Mouse (Mus musculus): ENCODE results near the gene Fabp3. TPM values are rescaled to one million over a fixed set of nuclear protein-coding genes. Genes with fewer than 3 reads are reported as not detected.

Gene Fabp3
- polyA plus RNA-seq, 1 experiment from 2014 or later, result 143 TPM

DNA sequence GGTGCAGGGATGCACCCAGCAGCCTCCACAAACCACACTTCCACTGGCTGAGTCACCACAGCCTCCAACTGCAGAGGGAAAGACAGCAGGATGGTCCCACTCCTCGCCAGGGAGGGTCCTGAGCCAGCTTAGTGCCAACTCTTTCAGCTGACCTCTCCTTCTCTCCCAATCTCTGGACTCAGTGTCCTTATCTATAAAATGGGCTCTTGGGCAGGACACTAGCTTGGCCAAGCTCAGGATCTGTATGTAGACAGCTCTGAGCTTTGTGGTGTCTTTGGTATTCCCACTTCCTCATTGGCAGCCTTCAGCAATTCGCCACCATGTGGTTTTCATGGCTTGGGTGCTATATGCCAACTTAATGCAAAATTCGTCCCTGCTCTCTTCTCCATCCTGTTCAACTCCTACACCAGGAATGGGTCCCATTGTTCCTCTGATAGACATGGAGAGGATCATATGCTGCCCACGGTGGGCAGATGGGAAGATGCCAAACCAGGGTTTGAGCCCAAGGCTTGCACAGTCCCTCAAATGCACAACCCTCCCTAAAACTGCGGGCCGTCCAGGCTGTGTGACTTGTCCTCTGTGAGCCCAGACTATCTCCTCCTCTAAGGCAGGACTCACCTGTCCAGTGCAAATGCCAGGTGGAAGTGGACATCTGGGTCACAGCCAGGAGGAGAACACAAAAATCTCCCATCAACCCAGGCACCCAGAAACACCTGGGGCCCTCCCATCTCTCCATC is 37.6 kb upstream of the Fabp3 start:
- Histone ChIP-seq H3K27me3 (replicated peaks; ENCODE audit: control insufficient read depth, insufficient read depth, low read length) (no peaks in the 10 kb centered on the region), H3K4me3 (replicated peaks; ENCODE audit: low read length) (no peak overlapping the region), H3K9ac (replicated peaks; ENCODE audit: low read depth, low read length) (no peak overlapping the region), H3K4me1 (replicated peaks; ENCODE audit: control insufficient read depth, insufficient read depth, low read length) (peaks cover 35% of the 10 kb centered on the region), H3K27ac (ENCODE audit: low read length) (peak overlapping the region; percentile 57), H3K4me2 (ENCODE audit: low read length) (no peak overlapping the region), H3K36me3 (ENCODE audit: control insufficient read depth, insufficient read depth) (no peaks in the 10 kb centered on the region), H3K9me3 (ENCODE audit: control insufficient read depth, low read length) (no peaks in the 10 kb centered on the region)
- no peak for ATAC-seq
- WGBS, result 80% methylated on average over 6 of the region's 6 CpGs

DNA sequence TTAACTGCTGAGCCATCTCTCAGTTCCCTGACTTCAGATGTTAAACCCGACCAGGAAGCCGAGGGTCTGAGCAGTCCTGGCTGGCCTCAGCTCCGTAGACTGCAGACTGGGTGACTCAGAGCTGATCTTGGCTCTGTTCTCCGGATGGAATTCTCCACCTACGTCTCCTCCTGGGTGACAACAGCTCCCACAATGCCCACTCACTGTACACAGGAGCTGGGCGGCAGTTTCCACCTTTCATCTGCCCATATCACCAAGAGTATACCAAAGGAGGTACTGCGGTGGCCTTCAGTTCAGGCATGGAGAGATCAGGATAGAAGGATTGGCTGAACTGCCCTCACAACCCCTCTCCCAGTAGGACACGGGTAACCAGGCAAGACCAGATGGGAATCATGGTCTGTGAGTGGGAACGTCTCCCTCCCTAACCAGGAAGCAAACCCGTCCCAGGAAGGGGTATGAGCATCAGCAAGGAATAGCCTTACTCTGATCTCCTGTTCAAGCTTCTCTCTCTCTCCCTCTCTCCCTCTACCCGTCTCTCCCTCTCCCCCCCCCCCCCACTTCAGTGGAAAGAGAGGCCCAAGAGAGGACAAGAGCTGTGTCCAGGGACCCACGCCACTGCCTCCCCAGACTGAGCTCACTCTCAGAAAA is 34.6 kb upstream of the Fabp3 start:
- peak; percentile 43 for ATAC-seq
- Histone ChIP-seq H3K27me3 (replicated peaks; ENCODE audit: control insufficient read depth, insufficient read depth, low read length) (no peaks in the 10 kb centered on the region), H3K27ac (ENCODE audit: low read length) (peak overlapping the region; percentile 98), H3K9ac (replicated peaks; ENCODE audit: low read depth, low read length) (peak overlapping the region; percentile 90), H3K4me1 (replicated peaks; ENCODE audit: control insufficient read depth, insufficient read depth, low read length) (peaks cover 36% of the 10 kb centered on the region), H3K4me2 (ENCODE audit: low read length) (peak overlapping the region; percentile 86), H3K4me3 (replicated peaks; ENCODE audit: low read length) (peak overlapping the region; percentile 72), H3K9me3 (ENCODE audit: control insufficient read depth, low read length) (no peaks in the 10 kb centered on the region), H3K36me3 (ENCODE audit: control insufficient read depth, insufficient read depth) (no peaks in the 10 kb centered on the region)
- under 1% methylated on average over 12 of the region's 12 CpGs for whole genome bisulfite sequencing

DNA sequence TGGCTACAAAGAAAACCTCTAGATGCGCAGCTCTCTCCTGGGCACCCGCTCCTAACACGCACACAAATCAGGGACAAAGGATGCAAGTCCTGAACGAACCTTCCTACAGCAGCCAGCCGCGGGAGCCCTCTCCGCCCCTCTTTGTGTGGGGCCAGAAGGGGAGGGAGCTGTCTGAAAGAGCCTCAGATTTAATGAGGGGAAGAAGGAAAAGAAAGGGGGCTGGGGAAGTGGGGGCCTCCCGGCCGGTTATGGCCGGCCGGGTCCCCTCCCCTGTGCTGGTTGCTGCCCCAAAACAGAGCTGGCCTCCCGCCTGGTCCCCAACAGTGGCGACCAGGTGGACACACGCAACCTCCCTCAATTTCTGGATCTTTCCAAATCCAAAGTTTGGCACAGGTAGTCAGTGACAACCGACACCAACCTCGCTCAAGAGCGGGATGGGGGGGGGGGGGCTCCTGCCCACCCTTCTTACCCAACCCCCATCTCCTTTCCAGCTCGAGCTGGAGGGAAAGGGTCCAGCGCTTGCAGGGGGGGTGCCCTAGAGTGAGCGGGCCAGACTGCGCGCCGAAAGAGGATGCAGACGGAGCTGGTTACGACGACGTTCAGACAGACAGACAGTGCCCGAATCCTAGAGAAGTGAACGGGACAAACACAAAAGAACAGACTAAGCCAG is 33.9 kb upstream of the Fabp3 start:
- Histone ChIP-seq H3K4me1 (replicated peaks; ENCODE audit: control insufficient read depth, insufficient read depth, low read length) (peaks cover 36% of the 10 kb centered on the region), H3K27ac (ENCODE audit: low read length) (peak overlapping the region; percentile 98), H3K27me3 (replicated peaks; ENCODE audit: control insufficient read depth, insufficient read depth, low read length) (no peaks in the 10 kb centered on the region), H3K9me3 (ENCODE audit: control insufficient read depth, low read length) (no peaks in the 10 kb centered on the region), H3K9ac (replicated peaks; ENCODE audit: low read depth, low read length) (peak overlapping the region; percentile 90), H3K4me3 (replicated peaks; ENCODE audit: low read length) (peak overlapping the region; percentile 72), H3K4me2 (ENCODE audit: low read length) (peak overlapping the region; percentile 86), H3K36me3 (ENCODE audit: control insufficient read depth, insufficient read depth) (no peaks in the 10 kb centered on the region)
- ATAC-seq, result peak; percentile 88
- under 1% methylated on average over 29 of the region's 29 CpGs for WGBS

DNA sequence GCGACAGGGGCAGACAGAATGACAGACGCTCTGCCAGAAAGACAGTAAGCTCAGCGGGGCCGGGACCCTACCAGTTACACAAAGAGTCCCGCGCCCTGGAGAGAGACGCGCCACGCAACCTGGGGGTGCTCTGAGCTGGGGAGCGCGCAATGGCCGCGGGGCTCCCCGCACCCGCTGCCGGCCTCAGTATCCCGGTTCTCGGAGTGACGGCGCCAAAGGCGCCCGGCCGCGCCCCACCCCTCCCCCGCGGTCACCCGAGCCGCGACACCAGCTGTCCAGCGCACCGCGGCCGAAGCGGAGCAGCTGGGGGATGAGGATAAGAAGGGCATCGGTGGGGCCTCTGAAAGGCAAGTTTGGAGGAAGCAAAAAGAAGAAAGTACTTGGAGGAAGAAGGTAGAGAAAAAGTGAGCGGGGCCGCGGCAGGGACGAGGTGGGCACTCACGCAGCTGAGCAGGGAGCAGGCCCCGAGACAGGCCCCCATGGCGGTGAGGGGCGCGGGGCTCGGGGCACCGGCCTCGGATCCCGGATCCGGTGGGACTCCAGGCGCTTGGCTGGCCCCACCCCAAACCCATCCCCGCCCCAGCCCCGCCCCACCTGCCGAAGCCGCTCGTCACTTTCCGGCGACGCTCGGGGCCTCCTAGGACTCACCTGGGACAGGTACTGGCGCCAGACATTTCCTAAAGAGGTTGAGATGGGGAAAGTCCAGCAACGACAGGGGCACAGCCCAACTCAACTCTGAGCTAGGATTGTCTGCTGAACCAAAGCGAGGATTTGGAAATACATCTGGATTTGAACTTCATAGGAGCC is 33.2 kb upstream of the Fabp3 start:
- H3K4me2 ChIP-seq (ENCODE audit: low read length), result peak overlapping the region; percentile 86
- H3K4me3 ChIP-seq (replicated peaks; ENCODE audit: low read length), result peak overlapping the region; percentile 72
- peak overlapping the region; percentile 98 for H3K27ac ChIP-seq (ENCODE audit: low read length)
- no peaks in the 10 kb centered on the region for H3K36me3 ChIP-seq (ENCODE audit: control insufficient read depth, insufficient read depth)
- no peaks in the 10 kb centered on the region for H3K27me3 ChIP-seq (replicated peaks; ENCODE audit: control insufficient read depth, insufficient read depth, low read length)
- H3K4me1 ChIP-seq (replicated peaks; ENCODE audit: control insufficient read depth, insufficient read depth, low read length), result peaks cover 34% of the 10 kb centered on the region
- peak overlapping the region; percentile 90 for H3K9ac ChIP-seq (replicated peaks; ENCODE audit: low read depth, low read length)
- no peaks in the 10 kb centered on the region for H3K9me3 ChIP-seq (ENCODE audit: control insufficient read depth, low read length)
- ATAC-seq, result peak; percentile 36
- WGBS, result under 1% methylated on average over 56 of the region's 62 CpGs

DNA sequence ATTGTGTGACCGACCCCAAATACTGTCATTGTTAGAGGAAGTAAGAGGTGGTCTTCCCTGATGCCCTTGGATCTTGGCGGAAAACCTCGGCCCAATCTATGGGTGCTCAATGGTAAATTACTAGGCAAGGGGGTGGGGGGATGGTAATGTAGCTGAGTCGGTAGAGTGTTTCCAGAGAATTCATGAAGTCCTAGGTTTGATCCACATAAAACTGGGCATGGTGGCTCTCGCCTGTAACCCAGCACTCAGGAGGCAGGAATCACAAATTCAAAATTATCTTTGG is 32.6 kb upstream of the Fabp3 start:
- Histone ChIP-seq H3K9ac (replicated peaks; ENCODE audit: low read depth, low read length) (peak overlapping the region; percentile 90), H3K4me2 (ENCODE audit: low read length) (peak overlapping the region; percentile 86), H3K27ac (ENCODE audit: low read length) (peak overlapping the region; percentile 98), H3K36me3 (ENCODE audit: control insufficient read depth, insufficient read depth) (no peaks in the 10 kb centered on the region), H3K4me1 (replicated peaks; ENCODE audit: control insufficient read depth, insufficient read depth, low read length) (peaks cover 30% of the 10 kb centered on the region), H3K9me3 (ENCODE audit: control insufficient read depth, low read length) (no peaks in the 10 kb centered on the region), H3K4me3 (replicated peaks; ENCODE audit: low read length) (peak overlapping the region; percentile 72), H3K27me3 (replicated peaks; ENCODE audit: control insufficient read depth, insufficient read depth, low read length) (no peaks in the 10 kb centered on the region)
- no peak for ATAC-seq
- 44% methylated on average over 5 of the region's 5 CpGs for WGBS

DNA sequence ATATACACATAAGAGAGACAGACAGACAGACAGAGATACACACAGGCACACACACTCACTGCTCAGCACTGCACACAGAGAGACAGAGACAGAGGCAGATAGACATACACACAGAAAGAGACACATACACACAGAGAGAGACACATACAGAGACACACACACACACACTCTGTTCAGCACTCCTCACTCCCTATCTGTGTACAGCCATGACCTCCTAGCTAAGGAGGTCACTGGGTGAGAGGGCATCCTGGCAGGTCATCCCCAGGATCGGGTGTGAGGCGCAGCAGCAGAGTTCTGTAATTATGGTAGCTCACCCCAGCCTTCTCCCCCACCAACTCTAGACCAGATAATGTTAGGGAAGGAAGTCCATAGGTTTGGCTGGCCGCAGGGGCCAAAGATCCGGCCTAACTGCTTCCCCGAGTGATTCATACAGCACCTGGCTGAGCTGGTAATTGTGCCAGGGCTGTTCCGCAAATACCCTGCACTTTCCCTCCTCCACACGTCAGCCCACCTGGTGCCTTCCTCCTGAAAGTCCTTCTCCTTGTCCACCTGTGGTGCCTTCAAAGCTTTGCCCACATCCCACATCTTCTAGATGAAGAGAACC is 31.7 kb upstream of the Fabp3 start:
- no peak overlapping the region for H3K27ac ChIP-seq (ENCODE audit: low read length)
- H3K36me3 ChIP-seq (ENCODE audit: control insufficient read depth, insufficient read depth), result no peaks in the 10 kb centered on the region
- H3K4me2 ChIP-seq (ENCODE audit: low read length), result no peak overlapping the region
- H3K27me3 ChIP-seq (replicated peaks; ENCODE audit: control insufficient read depth, insufficient read depth, low read length), result no peaks in the 10 kb centered on the region
- ATAC-seq, result no peak
- H3K9me3 ChIP-seq (ENCODE audit: control insufficient read depth, low read length), result no peaks in the 10 kb centered on the region
- no peak overlapping the region for H3K9ac ChIP-seq (replicated peaks; ENCODE audit: low read depth, low read length)
- H3K4me1 ChIP-seq (replicated peaks; ENCODE audit: control insufficient read depth, insufficient read depth, low read length), result peaks cover 26% of the 10 kb centered on the region
- H3K4me3 ChIP-seq (replicated peaks; ENCODE audit: low read length), result no peak overlapping the region
- WGBS, result 77% methylated on average over 7 of the region's 7 CpGs

DNA sequence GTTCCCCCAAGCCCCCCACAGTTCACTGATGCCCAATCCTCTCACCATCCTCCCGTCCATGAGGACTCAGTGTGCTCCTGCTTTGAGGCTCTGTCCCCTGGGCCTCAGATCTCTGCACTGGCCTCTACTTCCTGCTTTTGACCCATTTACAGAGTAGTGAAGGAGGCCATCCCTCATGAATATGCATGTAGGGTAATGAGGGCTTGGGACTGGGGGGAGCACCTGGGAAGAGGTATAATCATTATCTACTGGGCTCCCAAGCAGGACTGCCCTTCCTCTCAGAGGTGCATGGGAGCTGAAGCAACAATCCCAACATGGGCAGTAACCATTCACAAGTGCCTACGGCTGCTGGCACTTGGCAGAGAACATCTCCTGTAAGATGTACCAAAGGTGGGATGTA is 29.3 kb upstream of the Fabp3 start, which contains the start of gene Serinc2:
Gene Serinc2, minus strand, starts transcription at position 101 of the 400 bp plus-strand sequence.
- no peaks in the 10 kb centered on the region for H3K27me3 ChIP-seq (replicated peaks; ENCODE audit: control insufficient read depth, insufficient read depth, low read length)
- H3K36me3 ChIP-seq (ENCODE audit: control insufficient read depth, insufficient read depth), result no peaks in the 10 kb centered on the region
- H3K27ac ChIP-seq (ENCODE audit: low read length), result no peak within 1 kb of the TSS
- no peak within 1 kb of the TSS for H3K9ac ChIP-seq (replicated peaks; ENCODE audit: low read depth, low read length)
- H3K4me3 ChIP-seq (replicated peaks; ENCODE audit: low read length), result no peak within 1 kb of the TSS
- no peak for ATAC-seq
- peaks cover 7% of the 10 kb centered on the region for H3K4me1 ChIP-seq (replicated peaks; ENCODE audit: control insufficient read depth, insufficient read depth, low read length)
- H3K9me3 ChIP-seq (ENCODE audit: control insufficient read depth, low read length), result no peaks in the 10 kb centered on the region
- 67% methylated on average over 2 of the region's 2 CpGs for WGBS
- no peak within 1 kb of the TSS for H3K4me2 ChIP-seq (ENCODE audit: low read length)

DNA sequence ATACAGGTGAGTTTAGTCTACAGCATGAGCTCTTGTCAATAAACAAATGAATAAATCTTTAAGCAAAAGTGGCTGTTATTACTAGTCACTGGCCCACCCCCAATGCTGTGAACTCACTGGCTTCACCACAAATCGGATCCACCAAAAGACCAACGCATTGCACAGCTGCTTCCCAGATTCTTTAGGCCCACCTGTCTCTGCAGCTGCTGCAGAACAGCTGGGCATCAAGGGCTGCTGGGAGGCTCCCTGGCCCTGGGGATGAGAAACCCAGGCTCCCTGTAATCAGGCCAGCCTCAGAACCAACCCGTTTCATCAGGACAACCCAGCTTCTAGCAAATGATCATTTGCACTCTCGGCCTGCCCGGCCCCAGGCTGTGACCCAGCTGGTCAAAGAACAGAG is 25.5 kb upstream of the Fabp3 start:
- Histone ChIP-seq H3K4me1 (replicated peaks; ENCODE audit: control insufficient read depth, insufficient read depth, low read length) (no peaks in the 10 kb centered on the region), H3K9ac (replicated peaks; ENCODE audit: low read depth, low read length) (no peak overlapping the region), H3K9me3 (ENCODE audit: control insufficient read depth, low read length) (no peaks in the 10 kb centered on the region), H3K4me2 (ENCODE audit: low read length) (no peak overlapping the region), H3K4me3 (replicated peaks; ENCODE audit: low read length) (no peak overlapping the region), H3K27ac (ENCODE audit: low read length) (no peak overlapping the region), H3K27me3 (replicated peaks; ENCODE audit: control insufficient read depth, insufficient read depth, low read length) (0 out of 2 replicates have a peak, but pooled peaks cover 3% of the 10 kb centered on the region), H3K36me3 (ENCODE audit: control insufficient read depth, insufficient read depth) (no peaks in the 10 kb centered on the region)
- no peak for ATAC-seq
- WGBS, result 79% methylated on average over 5 of the region's 5 CpGs
